ENCODE assay signal across 9 mouse cellular contexts in the genomic region with DNA sequence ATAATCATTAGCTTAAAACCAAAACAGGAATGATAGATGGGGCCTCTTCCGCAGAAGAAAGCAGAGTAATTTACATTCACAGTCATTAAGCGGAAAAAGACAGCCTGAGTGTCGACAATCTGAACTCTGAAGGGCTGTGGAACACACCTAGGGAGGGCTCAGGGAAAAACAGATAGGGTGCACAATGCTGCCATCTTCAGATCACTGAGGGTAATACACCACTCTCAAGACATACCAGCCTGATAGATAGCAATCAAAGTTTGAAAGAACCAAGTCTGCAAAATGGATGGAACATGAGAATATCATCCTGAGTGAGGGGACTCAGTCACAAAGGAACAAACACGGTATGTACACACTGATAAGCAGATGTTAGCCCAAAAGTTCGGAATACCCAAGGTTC.
DNase-seq lines count a peak whose midpoint lies in the region; ATAC-seq and TF ChIP-seq lines count a peak whose summit lies in the region.
"Had no signal": no experiment of that assay in that cellular context is flagged by ENCODE, and none has a peak within 500 bp of the region (broad histone marks: within the 10 kb centered on the region; RNA-seq: fewer than 3 reads in every experiment).

No protein-coding gene starts in this region.

- DNase-seq in ovary, postnatal 14 days (ENCODE audit: low spot score), result peak; percentile 44
- no peak for DNase-seq in ovary, postnatal 36 days (ENCODE audit: low spot score)
- DNase-seq in cerebellum, adult 18-20 months, result peak; percentile 81 to 87
- peak; percentile 19 to 89 for DNase-seq in frontal cortex, adult 2 months (ENCODE audit: extremely low spot score in 1 of 2, low spot score in 1 of 2)
- DNase-seq in kidney, adult 8-10 months, result peak; percentile 13 to 47
- DNase-seq in left cerebral cortex, postnatal 36 days (ENCODE audit: low spot score in 2 of 2), result peak; percentile 44 to 52
- peak; percentile 88 for DNase-seq in midbrain, postnatal 0 days (ENCODE audit: low spot score)
- DNase-seq in ovary, postnatal 10 days (ENCODE audit: low spot score), result no peak

- intact Hi-C loops in left cerebral cortex, postnatal 36 days (cut with DNase I), result loop anchor here (10.0 kb wide), 1 partner anchor 302 kb away; no protein-coding TSS in a partner anchor

- ATAC-seq in midbrain, postnatal 0 days (ENCODE audit: low FRiP score), result peak; percentile 84

- no peaks in the 10 kb centered on the region for H3K27me3 ChIP-seq in midbrain, postnatal 0 days (ENCODE audit: insufficient read depth, low read length)
- H3K27me3 ChIP-seq: megakaryocyte, embryonic 14.5 days had no signal

- H3K9me3 ChIP-seq in midbrain, postnatal 0 days (ENCODE audit: low read length), result peaks cover 11% of the 10 kb centered on the region; the same call in 1 of the 2 replicates

- no peak overlapping the region for H3K9ac ChIP-seq in midbrain, postnatal 0 days (replicated peaks; ENCODE audit: low read length, poor library complexity, severe bottlenecking)

- no peaks in the 10 kb centered on the region for H3K36me3 ChIP-seq in midbrain, postnatal 0 days (ENCODE audit: insufficient read depth, low read length)

- H3K4me2 ChIP-seq in midbrain, postnatal 0 days (ENCODE audit: low read depth, low read length, poor library complexity, severe bottlenecking), result no peak overlapping the region

- peak; percentile 90 for TF ChIP-seq CTCF in midbrain, postnatal 0 days (IDR thresholded peaks at IDR 0.05)

- no peaks in the 10 kb centered on the region for H3K4me1 ChIP-seq in midbrain, postnatal 0 days (ENCODE audit: insufficient read depth, low read length)
- H3K4me1 ChIP-seq: megakaryocyte, embryonic 14.5 days had no signal

- no peak overlapping the region for H3K27ac ChIP-seq in midbrain, postnatal 0 days (ENCODE audit: low read depth, low read length)

- 17% methylated on average over 5 of the region's 5 CpGs for WGBS in midbrain, postnatal 0 days

- H3K4me3 ChIP-seq in midbrain, postnatal 0 days (ENCODE audit: low read depth, low read length), result no peak overlapping the region
- H3K4me3 ChIP-seq: megakaryocyte, embryonic 14.5 days had no signal

Comparison
In these comparisons a context has a peak if more than half of its experiments do, and no peak if none do; other contexts are left out.
1. DNase-seq: peak in ovary, postnatal 14 days (single experiment), cerebellum, adult 18-20 months (2 of 2), frontal cortex, adult 2 months (2 of 2), kidney, adult 8-10 months (2 of 2), left cerebral cortex, postnatal 36 days (2 of 2) and midbrain, postnatal 0 days (single experiment); none in ovary, postnatal 36 days (single experiment) and ovary, postnatal 10 days (single experiment).